Mouse (Mus musculus) liver, embryonic 11.5 days (tissue): Measurements from ENCODE around the gene Kcmf1. TPM values are rescaled to one million over a fixed set of nuclear protein-coding genes. Genes with fewer than 3 reads are reported as not detected.

Experiments used
- ATAC-seq: fragments of 200-750 bp; cut with Nextera tagmentation; replicated peaks from 2 replicates; pipeline ENCODE4 v1.8.0; 2017; ENCODE audit warnings: moderate number of reproducible peaks, mild to moderate bottlenecking, moderate TSS enrichment, moderate library complexity; ENCODE audit not compliant: low FRiP score
- DNase-seq: peaks from one replicate; pipeline ENCODE4 v3.0.0-alpha.2; 2017; ENCODE audit warnings: low spot score
- H3K27ac ChIP-seq: fragments of 300-500 bp; sonication (generic); 2 replicates; pipeline ENCODE4 v1.5.1; 2014; ENCODE audit warnings: mild to moderate bottlenecking, low read depth, low read length, control low read depth
- H3K27me3 ChIP-seq: fragments of 300-500 bp; sonication (generic); replicated peaks from 2 replicates; pipeline ENCODE4 v1.6.1; 2014; ENCODE audit warnings: low read length, mixed read lengths; ENCODE audit not compliant: control insufficient read depth, insufficient read depth
- H3K36me3 ChIP-seq: fragments of 300-500 bp; sonication (generic); 2 replicates; pipeline ENCODE4 v1.6.1; 2014; ENCODE audit warnings: mild to moderate bottlenecking, low read length, moderate library complexity, mixed read lengths; ENCODE audit not compliant: control insufficient read depth, insufficient read depth
- H3K4me1 ChIP-seq: fragments of 300-500 bp; sonication (generic); replicated peaks from 2 replicates; pipeline ENCODE4 v1.6.1; 2014; ENCODE audit warnings: low read length, mixed read lengths; ENCODE audit not compliant: control insufficient read depth, insufficient read depth
- H3K4me2 ChIP-seq: fragments of 300-500 bp; sonication (generic); 2 replicates; pipeline ENCODE4 v1.6.1; 2014; ENCODE audit warnings: mild to moderate bottlenecking, control low read depth, moderate library complexity
- H3K4me3 ChIP-seq: fragments of 300-500 bp; sonication (generic); 2 replicates; pipeline ENCODE4 v1.5.1; 2014; ENCODE audit warnings: low read depth, low read length, control low read depth
- H3K9ac ChIP-seq: fragments of 300-500 bp; sonication (generic); 2 replicates; pipeline ENCODE4 v1.6.1; 2014; ENCODE audit warnings: low read depth, low read length, control low read depth
- H3K9me3 ChIP-seq: fragments of 300-500 bp; sonication (generic); 2 replicates; pipeline ENCODE4 v1.6.1; 2016; ENCODE audit warnings: low read length, inconsistent platforms, mixed read lengths; ENCODE audit not compliant: control insufficient read depth
- WGBS: fragments of 180-500 bp; shearing (Covaris S2); extraction: QIAGEN DNeasy Blood & Tissue Kit; methylation state at CpG from one replicate; pipeline ENCODE4 v1.1.7; 2014; 5-methylcytosine and 5-hydroxymethylcytosine counted together
- polyA plus RNA-seq: library from polyadenylated mRNA; unstranded; fragments of >200 nt; fragmentation: Nextera tagmentation; extraction: Ambion mirVana; gene quantifications from 2 replicates; pipeline ENCODE4 v1.2.1, GENCODE M21; 2014

Gene Kcmf1
- polyA plus RNA-seq, 1 experiment from 2014 or later = 40.6 TPM

DNA sequence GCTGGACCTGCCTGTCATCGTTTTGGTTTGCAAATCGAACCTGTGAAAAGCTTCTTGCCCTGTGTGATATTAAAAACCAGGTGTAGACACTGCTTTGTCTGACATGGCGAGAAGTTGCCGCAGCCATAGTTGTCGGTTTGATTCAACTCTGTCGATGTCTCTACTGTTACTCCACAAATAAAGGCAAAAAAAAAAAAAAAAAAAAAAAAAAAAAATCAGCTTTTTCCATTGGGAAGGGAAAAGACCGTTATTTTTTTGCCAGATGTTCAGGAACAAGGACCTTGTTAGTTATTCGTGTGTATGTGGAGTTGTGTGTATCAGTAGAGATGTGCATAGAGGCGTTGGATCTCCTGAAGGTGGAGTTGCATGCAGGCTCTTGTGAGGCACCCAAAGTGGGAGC, 74.0 kb downstream of the Kcmf1 start:
- Histone ChIP-seq H3K4me1 (peaks cover 5% of the 10 kb centered on the region), H3K4me3 (no peak overlapping the region), H3K36me3 (no peaks in the 10 kb centered on the region), H3K9ac (no peak overlapping the region), H3K4me2 (no peak overlapping the region), H3K27me3 (peaks cover 6% of the 10 kb centered on the region), H3K9me3 (no peaks in the 10 kb centered on the region; the same call in 1 of the 2 replicates), H3K27ac (no peak overlapping the region)
- WGBS = 44% methylated on average over 9 of the region's 9 CpGs
- ATAC-seq (no peak), DNase-seq (no peak)

DNA sequence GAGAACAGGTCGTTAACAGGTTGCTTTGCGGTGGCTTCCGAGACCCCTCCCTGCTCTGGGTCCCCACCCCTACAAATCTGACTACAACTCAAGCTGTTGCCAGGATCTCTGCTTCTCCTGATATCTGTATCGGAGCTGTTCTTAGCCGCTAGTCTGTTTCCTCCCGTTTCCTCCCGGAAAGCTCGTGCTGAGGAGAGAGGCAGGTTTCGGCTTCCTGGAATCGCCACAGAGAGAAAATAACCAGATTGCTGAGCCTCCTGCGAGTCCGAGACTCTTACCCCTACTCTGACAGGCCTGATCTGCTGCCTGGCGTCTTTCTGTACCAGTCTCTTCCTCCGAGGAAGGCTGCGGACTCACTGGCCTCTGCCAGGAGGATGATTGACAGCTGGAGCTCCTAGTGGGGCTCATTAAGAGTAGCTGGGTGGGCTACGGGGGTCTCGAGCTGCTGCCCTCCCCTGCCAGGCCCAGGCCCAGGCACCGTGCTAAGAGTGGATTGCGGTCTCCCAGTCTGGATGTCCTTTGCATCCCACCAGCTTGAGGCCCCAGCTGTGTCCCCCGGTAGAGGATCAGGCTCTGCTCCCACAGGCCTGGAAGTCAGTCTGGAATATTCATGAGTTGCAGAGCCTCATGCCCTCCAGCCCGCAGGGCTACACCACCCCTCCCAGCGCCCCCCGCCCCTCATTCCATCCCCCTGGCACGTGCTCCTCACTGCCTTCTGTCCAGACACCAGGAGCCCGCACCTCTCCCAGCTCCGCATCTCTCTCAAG, 74.6 kb downstream of the Kcmf1 start:
- Histone ChIP-seq H3K4me3 (peak overlapping the region; percentile 5), H3K9ac (peak overlapping the region; percentile 17; the same call in 1 of the 2 replicates), H3K4me2 (peak overlapping the region; percentile 57), H3K27ac (no peak overlapping the region), H3K4me1 (peaks cover 5% of the 10 kb centered on the region), H3K9me3 (no peaks in the 10 kb centered on the region; the same call in 1 of the 2 replicates), H3K27me3 (peaks cover 6% of the 10 kb centered on the region), H3K36me3 (no peaks in the 10 kb centered on the region)
- DNase-seq (peak; percentile 49), ATAC-seq (peak; percentile 18; the same call in 1 of the 2 replicates)
- WGBS = 8% methylated on average over 26 of the region's 26 CpGs

DNA sequence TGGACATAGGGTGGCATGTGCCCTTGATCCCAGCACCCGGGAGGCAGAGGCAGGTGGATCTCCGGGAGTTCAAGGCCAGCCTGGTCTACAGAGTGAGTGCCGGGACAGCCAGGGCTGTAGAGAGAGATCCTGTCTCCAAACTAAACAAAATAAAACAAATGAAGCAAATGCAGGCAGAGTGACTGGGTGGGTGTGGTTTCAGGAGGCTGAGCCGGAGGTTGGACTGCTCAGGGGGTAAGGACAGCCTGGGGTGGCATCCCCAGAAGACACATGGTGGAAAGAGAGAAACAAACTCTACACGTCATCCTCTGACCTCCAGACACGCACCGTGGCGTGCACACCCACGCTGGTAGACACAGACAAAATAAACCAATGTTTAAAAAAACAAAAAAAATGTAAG, 86.3 kb downstream of the Kcmf1 start:
- Histone ChIP-seq H3K9me3 (no peaks in the 10 kb centered on the region), H3K4me1 (no peaks in the 10 kb centered on the region), H3K9ac (no peak overlapping the region), H3K4me2 (no peak overlapping the region), H3K27ac (no peak overlapping the region), H3K36me3 (no peaks in the 10 kb centered on the region), H3K27me3 (no peaks in the 10 kb centered on the region), H3K4me3 (no peak overlapping the region)
- DNase-seq (no peak), ATAC-seq (no peak)
- WGBS = 67% methylated on average over 9 of the region's 9 CpGs

DNA sequence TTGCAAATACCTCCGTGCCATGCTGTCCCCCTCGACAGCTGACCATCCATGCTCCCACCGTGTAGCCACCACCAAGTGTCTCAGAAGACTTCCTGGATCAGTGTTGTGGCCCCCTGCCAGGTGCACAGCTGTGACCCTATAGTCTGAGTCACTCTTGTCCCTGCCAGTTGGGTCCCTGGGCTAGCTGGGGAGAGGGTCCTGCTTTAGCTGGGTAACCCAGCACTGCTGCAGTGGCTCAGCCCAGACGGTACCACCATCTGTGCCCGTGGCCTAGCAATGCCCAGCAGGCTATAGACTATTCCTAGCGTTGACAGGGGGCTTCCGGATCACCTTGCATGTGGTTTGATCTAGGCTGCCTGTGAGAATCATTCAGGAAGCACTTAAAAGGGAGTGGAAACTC, 89.5 kb downstream of the Kcmf1 start:
- Histone ChIP-seq H3K27me3 (no peaks in the 10 kb centered on the region), H3K9ac (no peak overlapping the region), H3K27ac (no peak overlapping the region), H3K4me1 (no peaks in the 10 kb centered on the region), H3K4me2 (no peak overlapping the region), H3K36me3 (no peaks in the 10 kb centered on the region), H3K4me3 (no peak overlapping the region), H3K9me3 (no peaks in the 10 kb centered on the region)
- DNase-seq (no peak), ATAC-seq (no peak)
- 74% methylated on average over 7 of the region's 7 CpGs for WGBS

DNA sequence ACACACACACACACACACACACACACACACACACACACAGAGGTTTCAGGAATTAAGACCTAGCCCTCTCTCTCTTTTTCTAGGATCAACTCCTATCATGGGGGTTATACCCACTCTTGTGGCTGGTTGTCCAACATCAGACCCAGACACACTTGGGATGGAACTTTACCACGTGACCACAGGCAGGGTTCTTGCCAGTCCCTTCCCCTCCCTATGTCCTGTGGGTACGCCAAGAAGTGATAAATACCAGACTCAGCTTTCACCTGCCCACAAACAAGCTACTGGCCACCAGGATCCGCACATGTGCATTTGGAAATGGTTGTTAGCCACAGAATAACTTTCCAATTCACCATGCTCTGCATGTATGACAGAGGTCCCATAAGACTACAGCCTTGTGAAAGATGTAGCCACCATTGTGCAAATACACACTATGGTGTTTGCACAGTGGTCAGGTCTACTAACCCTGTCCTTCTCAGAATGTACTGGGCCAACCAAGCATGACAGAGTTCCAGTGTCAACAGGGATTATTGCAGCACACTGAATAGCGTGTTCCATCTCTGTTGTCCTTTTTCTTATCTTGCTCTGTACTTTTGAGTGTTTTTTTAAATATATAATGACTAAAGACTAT, 90.1 kb downstream of the Kcmf1 start:
- ATAC-seq (no peak), DNase-seq (no peak)
- H3K4me3 ChIP-seq = no peak overlapping the region
- no peaks in the 10 kb centered on the region for H3K9me3 ChIP-seq
- H3K4me2 ChIP-seq = no peak overlapping the region
- no peak overlapping the region for H3K27ac ChIP-seq
- WGBS = 61% methylated on average over 4 of the region's 4 CpGs
- no peaks in the 10 kb centered on the region for H3K4me1 ChIP-seq
- H3K36me3 ChIP-seq = no peaks in the 10 kb centered on the region
- H3K27me3 ChIP-seq = no peaks in the 10 kb centered on the region
- H3K9ac ChIP-seq = no peak overlapping the region

DNA sequence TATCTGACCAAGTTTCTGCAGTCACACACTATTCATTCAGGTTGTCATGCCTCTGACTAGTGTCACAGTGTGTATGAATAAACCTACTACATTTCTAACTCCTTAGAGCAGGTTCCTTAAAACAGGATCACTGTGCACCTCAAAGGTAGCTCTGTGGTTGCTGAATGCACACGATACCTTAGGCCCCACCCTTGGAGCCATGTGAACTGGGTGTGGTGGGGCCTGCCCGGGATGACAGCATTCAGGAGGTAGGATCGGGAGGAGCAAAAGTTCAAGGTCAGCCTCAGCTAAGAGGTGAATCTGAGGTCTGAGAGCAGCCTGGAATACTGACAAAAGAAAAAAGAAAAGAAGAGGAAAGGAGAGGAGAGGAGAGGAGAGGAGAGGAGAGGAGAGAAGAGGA, 91.4 kb downstream of the Kcmf1 start:
- no peaks in the 10 kb centered on the region for H3K27me3 ChIP-seq
- 52% methylated on average over 3 of the region's 3 CpGs for WGBS
- no peak for ATAC-seq
- no peaks in the 10 kb centered on the region for H3K4me1 ChIP-seq
- no peak overlapping the region for H3K9ac ChIP-seq
- no peak overlapping the region for H3K4me3 ChIP-seq
- no peak overlapping the region for H3K27ac ChIP-seq
- no peak overlapping the region for H3K4me2 ChIP-seq
- H3K9me3 ChIP-seq = no peaks in the 10 kb centered on the region
- no peaks in the 10 kb centered on the region for H3K36me3 ChIP-seq
- DNase-seq = no peak

DNA sequence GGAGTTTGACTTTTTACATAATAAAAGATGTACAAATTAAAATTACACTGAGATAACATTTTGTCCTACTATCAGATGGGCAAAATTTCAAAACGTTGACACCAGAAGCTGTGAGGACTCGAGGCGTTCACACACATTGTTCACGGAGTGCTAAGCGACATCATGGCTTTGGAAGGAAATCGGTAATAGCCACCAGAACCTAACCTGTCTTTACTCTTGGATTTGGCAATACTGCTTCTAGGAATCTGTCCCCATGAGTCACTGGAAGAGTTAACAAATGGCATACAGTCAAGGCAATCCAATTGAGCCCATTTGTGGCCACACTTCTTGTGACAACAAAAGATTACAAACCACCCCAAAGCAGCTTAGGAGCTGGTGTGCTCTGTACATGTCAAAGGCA, 96.1 kb downstream of the Kcmf1 start:
- WGBS = 81% methylated on average over 6 of the region's 6 CpGs
- Histone ChIP-seq H3K4me1 (no peaks in the 10 kb centered on the region), H3K36me3 (no peaks in the 10 kb centered on the region), H3K4me2 (no peak overlapping the region), H3K27me3 (no peaks in the 10 kb centered on the region), H3K9ac (no peak overlapping the region), H3K4me3 (no peak overlapping the region), H3K9me3 (no peaks in the 10 kb centered on the region), H3K27ac (no peak overlapping the region)
- no peak for ATAC-seq
- DNase-seq = no peak

DNA sequence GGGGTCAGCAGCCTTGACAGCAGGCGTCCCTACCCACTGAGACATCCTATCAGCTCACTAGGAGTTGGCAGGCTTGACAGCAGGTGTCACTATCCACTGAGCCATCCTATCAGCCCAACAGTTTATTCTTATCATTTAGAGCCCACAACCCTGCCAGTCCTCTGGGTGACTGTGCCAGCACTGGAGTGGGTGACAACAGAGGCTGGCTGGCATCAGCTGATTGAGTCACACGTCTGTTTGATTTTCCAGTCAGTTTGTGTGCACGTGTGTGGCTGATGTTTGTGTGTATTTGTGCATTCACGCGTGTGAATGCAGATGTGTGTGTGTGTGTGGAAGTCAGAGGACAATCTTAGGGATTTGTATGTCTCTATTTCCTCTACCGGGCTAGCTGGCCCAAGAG, 97.7 kb downstream of the Kcmf1 start:
- H3K4me1 ChIP-seq = no peaks in the 10 kb centered on the region
- WGBS = 78% methylated on average over 6 of the region's 6 CpGs
- H3K9ac ChIP-seq = no peak overlapping the region
- H3K36me3 ChIP-seq = no peaks in the 10 kb centered on the region
- H3K4me3 ChIP-seq = no peak overlapping the region
- DNase-seq = no peak
- no peak overlapping the region for H3K27ac ChIP-seq
- H3K4me2 ChIP-seq = no peak overlapping the region
- H3K27me3 ChIP-seq = no peaks in the 10 kb centered on the region
- no peak for ATAC-seq
- no peaks in the 10 kb centered on the region for H3K9me3 ChIP-seq

DNA sequence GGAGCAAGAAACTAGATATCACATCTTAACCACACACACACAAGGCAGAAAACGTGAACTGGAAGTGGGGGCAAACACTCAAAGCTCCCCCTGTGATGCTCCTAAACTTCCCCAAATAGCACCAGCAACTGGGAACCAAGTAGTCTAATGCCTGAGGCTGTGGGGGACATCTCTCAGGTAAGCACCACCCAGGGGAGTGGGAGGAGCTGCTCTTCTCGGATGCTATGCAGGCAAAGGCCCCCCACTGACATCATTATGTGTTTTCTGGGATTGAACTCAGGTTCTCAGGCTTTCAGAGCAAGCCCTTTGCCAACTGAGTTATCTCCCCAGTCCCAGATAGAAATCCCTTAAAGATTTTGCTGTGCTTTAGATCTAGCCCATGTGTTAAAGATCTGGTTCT, 99.1 kb downstream of the Kcmf1 start:
- Histone ChIP-seq H3K4me2 (no peak overlapping the region), H3K4me3 (no peak overlapping the region), H3K9ac (no peak overlapping the region), H3K36me3 (no peaks in the 10 kb centered on the region), H3K9me3 (no peaks in the 10 kb centered on the region), H3K27me3 (no peaks in the 10 kb centered on the region), H3K4me1 (no peaks in the 10 kb centered on the region), H3K27ac (no peak overlapping the region)
- no peak for DNase-seq
- no peak for ATAC-seq
- WGBS = 32% methylated on average over 2 of the region's 2 CpGs
